Mouse (Mus musculus): ENCODE measurements around the gene Cuedc1.

DNA sequence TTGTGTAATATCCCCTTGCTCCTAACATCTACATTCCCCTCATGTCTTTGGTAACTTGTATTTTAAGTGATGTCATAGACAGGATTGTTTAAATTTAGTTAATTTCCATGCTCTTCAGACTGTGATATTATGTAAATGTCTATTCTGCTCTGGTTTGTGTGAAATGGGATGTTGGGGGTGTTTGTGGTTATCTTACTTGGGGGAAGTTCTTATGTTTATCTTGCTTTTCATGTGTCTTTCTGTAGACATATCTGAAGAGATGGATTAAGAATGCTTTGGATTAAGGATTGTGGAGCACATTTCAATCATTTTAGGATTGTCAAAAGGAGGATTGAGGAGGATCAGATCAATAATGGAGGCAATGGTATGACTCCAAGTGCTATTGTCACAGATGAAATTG lies 48.1 kb upstream of the Cuedc1 start:
- TF ChIP-seq POLR2A (IDR thresholded peaks at IDR 0.05; ENCODE audit: low read depth, low read length) (no peak), CTCF (IDR thresholded peaks at IDR 0.05; ENCODE audit: extremely low read depth, insufficient read depth, insufficient read length, insufficient replicate concordance) (no peak)

All from spleen, adult 2 months (tissue).